Mouse (Mus musculus) c-Kit-positive CD71-negative TER-119-negative erythroid progenitor cells, embryonic 14.5 days (primary cell): ENCODE data around the gene Phlda2.
"Not testable (repeated sequence)": the region's sequence is repeated elsewhere in the genome, so short reads cannot be mapped to it uniquely, and the experiment has no call there.

Source experiments
- DNase-seq: peaks from one replicate; pipeline ENCODE4 v3.0.0-alpha.2; 2013; ENCODE audit warnings: low read depth

Phlda2 gene

GRCm38 (mm10) chr7:143502418-143503200 lies at the start of gene Phlda2:
Gene Phlda2, minus strand, starts transcription at chr7:143503150.
- no peak for DNase-seq

DNA sequence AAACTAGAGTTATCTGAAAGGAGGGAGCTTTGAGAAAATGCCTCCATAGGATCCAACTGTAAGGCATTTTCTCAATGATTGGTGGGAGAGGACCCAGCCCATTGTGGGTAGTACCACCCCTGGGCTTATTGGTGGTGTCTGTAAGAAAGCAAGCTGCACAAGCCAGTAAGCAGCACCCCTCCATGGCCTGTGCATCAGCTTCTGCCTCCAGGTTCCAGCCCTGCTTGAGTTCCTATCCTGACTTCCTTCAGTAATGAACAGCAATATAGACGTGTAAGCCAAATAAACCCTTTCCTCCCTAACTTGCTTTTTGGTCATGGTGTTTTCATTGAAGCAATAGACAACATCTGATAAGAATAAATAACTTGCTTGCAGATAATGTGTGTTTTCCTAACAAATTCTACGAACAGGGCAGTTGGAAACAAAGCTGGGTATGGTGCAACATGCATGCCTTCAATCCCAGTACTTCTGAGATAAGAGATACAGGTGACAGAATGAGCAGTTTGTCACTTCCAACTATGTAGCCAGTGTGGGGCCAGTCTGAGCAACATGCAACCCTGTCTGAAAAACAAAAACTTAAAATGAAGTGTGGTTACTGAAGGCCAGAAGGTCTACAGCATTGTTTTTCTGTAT lies 46.8 kb upstream of the Phlda2 start:
- DNase-seq, result no peak

DNA sequence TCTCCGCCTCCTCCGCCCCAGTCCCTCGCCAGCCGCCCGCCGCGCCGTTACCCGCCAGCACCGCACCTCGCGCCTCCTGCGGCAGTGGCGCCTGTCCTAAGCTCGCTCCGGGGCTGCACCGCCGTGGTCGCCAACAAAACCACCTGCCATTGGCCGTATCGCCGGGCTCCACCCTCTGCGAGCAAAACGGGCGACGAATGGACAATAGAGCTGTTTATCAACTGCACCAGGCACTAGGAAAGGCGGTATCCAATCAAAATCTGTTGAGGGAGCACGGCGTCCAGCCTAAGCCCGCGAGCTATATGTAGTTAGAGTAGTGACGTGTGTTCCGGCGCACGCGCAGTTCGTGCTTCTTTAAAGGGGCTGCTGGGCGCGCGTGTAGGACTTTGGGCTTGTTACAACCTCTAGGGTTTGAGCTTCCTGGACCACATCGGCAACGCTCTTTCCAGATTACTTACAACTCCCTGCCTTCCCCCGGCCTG lies 46.1 kb upstream of the Phlda2 start, which contains the start of gene Nap1l4:
Gene Nap1l4 (minus strand): TSS at position 131 of the 482 bp plus-strand sequence.
- peak; percentile 98 for DNase-seq

GRCm38 (mm10) chr7:143548231-143548961 lies 45.4 kb upstream of the Phlda2 start:
- DNase-seq, result no peak

DNA sequence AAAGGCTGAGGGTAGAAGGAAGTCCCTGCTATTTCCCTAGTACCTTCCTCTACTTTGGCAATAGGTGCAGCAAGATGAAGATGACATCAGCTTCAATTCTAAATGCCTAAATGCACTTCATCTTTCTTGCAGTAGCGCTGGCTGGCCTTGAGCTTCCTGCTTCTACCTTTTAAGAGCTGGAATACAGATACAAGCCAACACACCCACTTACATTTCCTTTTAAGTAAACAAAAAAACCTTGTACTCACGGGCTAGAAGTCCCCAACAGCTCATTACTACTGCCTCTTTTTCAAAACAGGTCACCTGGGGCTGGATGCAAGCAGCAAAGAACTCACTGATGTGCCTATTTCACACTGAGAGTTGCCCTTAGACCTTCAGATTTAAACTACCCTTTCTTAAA lies 43.6 kb upstream of the Phlda2 start:
- no peak for DNase-seq

DNA sequence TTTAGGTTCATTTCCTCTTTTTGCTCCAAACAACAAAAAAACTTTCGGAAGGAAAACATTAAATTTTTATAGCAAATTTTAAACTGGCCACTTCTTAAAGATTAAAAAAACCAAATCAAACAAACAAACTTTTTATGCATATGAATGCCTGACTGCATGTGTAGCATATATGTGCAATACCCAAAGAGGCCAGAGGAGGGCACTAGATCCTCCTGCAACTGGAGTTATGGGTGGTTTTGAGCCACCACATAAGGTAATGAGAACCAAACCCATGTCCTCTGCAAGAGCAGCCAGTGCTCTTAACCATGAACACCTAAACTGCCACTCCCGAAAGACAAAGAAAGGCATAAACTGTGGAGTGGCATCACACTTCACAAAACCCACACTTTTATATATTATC lies 41.4 kb upstream of the Phlda2 start:
- DNase-seq, result no peak

- DNase-seq, result no peak
Observed at GRCm38 (mm10) chr7:143538671-143539070, 35.7 kb upstream of the Phlda2 start.

- not testable (repeated sequence) for DNase-seq
Observed at GRCm38 (mm10) chr7:143538229-143538628, 35.3 kb upstream of the Phlda2 start.

- no peak for DNase-seq
Observed at GRCm38 (mm10) chr7:143536251-143536650, 33.3 kb upstream of the Phlda2 start.

- no peak for DNase-seq
Observed at GRCm38 (mm10) chr7:143533284-143533683, 30.3 kb upstream of the Phlda2 start.

DNA sequence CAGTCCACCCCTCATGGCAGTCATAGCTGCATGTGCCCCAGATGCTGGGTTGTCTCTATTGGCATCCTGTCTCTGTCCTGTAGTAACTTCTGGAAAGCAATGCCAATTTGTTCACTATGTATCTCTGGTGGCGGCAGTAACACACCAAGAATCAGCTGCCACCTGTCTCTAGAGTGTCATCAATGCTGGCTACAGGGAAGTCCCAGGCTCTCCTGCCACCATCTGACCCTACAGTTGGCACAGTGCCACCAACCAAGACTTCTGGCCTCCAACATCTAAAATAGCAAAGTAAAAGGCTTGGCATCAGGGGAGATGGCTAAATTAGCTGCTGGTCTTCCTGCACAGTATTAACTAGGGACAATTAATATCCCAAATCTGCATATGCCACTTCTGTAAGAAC lies 29.5 kb upstream of the Phlda2 start:
- no peak for DNase-seq

GRCm38 (mm10) chr7:143519333-143519732 lies 16.4 kb upstream of the Phlda2 start:
- no peak for DNase-seq

DNA sequence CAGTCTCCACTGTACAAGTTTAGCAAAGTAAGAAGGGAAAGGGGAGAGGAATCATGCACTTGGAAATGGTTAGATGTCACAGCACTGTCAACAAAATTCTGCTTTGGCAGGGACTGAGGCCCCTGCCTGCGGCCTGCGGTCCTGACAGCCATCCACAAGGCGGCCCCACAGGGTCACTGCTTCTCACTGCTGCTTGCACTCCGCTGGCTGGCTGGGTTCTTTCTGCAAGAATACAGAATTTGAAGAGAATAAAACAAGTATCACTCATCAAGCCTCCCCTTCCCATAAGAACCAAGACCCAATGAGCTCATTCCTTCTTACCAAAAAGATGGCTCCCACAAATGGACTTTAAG lies 11.4 kb upstream of the Phlda2 start:
- no peak for DNase-seq

DNA sequence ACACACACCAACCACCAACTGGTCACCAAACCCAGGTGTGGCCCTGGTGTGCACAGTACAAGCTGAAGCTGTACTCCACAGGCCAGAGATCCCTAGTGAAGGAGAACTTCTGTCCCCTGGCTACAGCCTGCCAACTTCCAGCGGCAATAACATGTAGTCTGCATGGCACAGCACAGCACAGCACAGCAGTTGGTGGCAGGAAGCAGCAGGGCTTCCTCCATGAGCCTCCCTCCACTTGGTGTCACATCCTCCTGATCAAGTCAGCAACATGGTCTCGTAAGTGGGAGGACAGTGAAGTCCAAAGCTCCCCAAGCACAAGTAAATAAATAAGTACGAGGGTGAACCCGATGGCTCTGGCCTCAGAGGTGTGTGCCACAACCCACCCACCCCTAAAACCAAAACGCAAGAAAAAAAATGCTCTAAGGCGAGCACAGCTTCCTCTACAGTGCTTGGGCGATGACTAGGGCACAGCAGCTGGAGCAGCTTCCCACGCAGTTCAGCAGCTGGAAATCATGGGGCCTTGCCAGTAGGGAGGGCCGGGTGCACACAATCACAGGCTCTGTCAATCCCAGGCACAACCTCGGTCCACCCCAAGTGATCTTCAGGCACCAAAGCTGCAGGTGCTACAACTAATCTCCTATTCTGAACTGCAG lies 10.9 kb upstream of the Phlda2 start:
- DNase-seq, result no peak

DNA sequence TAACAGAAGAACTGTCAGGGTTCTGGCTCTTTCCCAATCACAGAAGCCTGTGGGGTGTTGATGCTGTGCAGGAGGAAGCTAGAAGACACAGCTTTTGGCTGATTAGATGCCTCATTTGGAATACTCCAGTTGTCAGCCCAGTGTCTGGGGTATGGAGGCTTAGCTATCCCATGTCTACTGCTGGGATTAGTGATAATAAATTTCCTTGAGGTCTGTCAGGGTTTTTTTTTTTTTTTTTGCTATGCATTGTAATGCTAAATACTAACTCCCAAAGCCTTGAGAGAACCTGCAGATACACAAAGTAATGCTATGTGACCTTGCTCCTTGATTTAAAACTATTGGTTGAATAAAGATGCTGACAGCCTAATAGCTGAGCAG lies 8.4 kb upstream of the Phlda2 start:
- no peak for DNase-seq

GRCm38 (mm10) chr7:143510593-143511334 lies 7.8 kb upstream of the Phlda2 start:
- no peak for DNase-seq

DNA sequence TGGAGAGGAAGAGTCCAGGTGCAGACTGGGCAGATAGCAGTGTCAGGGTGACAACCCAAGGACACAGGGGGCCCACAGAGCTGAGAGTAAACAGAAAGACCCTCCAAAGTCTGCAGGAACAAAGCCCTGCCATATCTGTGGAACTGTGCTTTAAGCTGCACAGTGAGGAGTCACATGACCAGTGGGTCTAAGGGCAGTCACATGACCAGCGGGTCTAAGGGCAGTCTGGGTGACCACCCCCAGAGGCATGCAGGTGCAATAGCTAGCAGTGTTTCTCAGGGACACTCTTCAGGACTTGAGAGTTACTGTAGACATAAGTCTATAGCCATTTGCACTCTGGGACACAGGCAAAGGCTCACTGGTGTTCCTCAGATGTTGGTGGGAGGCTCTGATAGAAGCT lies 6.6 kb upstream of the Phlda2 start:
- DNase-seq, result no peak

GRCm38 (mm10) chr7:143506675-143507074 lies 3.7 kb upstream of the Phlda2 start:
- DNase-seq, result peak; percentile 56

DNA sequence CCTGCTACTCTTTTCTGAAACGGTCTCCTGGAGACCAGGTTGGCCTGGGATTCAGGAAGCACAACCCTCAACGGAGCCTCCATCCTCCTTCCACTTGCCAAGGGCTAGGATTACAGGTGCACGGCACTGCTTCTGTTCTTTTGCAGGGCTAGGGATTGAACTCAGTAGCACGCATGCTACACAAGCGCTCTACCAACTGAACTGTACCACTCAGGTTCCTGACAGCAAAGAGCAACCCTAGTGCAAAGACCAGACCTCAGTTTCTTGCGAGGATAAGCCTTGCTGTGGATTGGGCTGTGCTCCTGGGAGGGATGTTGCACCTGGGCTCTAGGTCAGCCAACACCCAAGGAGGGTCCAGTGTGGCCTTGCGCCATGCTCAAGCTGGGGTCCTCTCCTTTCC lies 3.3 kb upstream of the Phlda2 start:
- DNase-seq, result no peak

DNA sequence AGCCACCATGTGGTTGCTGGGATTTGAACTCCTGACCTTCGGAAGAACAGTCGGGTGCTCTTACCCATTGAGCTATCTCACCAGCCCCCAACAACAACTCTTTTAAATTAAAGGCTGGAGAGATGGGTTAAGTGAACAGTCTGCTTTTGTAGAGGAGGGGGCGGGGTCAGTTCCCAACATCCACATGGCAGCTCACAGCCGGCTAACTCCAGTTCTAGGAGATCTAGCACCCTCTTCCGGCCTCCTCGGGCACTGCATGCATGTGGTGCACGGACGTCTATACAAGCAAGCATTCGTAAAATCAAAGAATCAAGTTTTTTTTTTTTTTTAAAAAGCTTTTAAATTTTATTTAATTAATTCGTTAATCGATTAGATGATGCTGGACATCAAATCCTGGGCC lies 2.9 kb upstream of the Phlda2 start:
- peak; percentile 72 for DNase-seq

- DNase-seq, result no peak
Observed at GRCm38 (mm10) chr7:143505411-143505810, 2.5 kb upstream of the Phlda2 start.

- DNase-seq, result no peak
Observed at GRCm38 (mm10) chr7:143503926-143504325, 976 bp upstream of the Phlda2 start.
